Mouse (Mus musculus): ENCODE data around the gene Itpr2. TPM values are rescaled to one million over a fixed set of nuclear protein-coding genes. Genes with fewer than 3 reads are reported as not detected.
A peak's percentile ranks its signal among the peaks of the same experiment; 100 is the strongest.

The Itpr2 gene
- total RNA-seq, 2 experiments from 2014 or later, result 18.6 to 19.8 TPM

- DNase-seq (ENCODE audit: low spot score in 2 of 2), result no peak
These were observed 7.9 kb upstream of the Itpr2 start for GRCm38 (mm10) chr6:146509891-146510290.

GRCm38 (mm10) chr6:146504459-146504858 is 2.4 kb upstream of the Itpr2 start:
- no peak for DNase-seq (ENCODE audit: low spot score in 2 of 2)

- DNase-seq (ENCODE audit: low spot score in 2 of 2), result no peak
These were observed 833 bp upstream of the Itpr2 start for GRCm38 (mm10) chr6:146502856-146503255.

GRCm38 (mm10) chr6:146501316-146501865 is 632 bp downstream of the Itpr2 start:
- DNase-seq (ENCODE audit: low spot score in 2 of 2), result peak in 1 of 2 experiments; percentile 28

- no peak for DNase-seq (ENCODE audit: low spot score in 2 of 2)
These were observed 1.3 kb downstream of the Itpr2 start for GRCm38 (mm10) chr6:146500771-146501170.

- DNase-seq (ENCODE audit: low spot score in 2 of 2), result no peak
These were observed 1.8 kb downstream of the Itpr2 start for GRCm38 (mm10) chr6:146500206-146500605.

GRCm38 (mm10) chr6:146499566-146499965 is 2.5 kb downstream of the Itpr2 start:
- no peak for DNase-seq (ENCODE audit: low spot score in 2 of 2)

- no peak for DNase-seq (ENCODE audit: low spot score in 2 of 2)
These were observed 3.6 kb downstream of the Itpr2 start for GRCm38 (mm10) chr6:146498416-146498815.

GRCm38 (mm10) chr6:146497866-146498265 is 4.2 kb downstream of the Itpr2 start:
- no peak for DNase-seq (ENCODE audit: low spot score in 2 of 2)

- no peak for DNase-seq (ENCODE audit: low spot score in 2 of 2)
These were observed 4.6 kb downstream of the Itpr2 start for GRCm38 (mm10) chr6:146497435-146497834.

- DNase-seq (ENCODE audit: low spot score in 2 of 2), result no peak
These were observed 10.3 kb downstream of the Itpr2 start for GRCm38 (mm10) chr6:146491680-146492079.

GRCm38 (mm10) chr6:146490416-146490960 is 11.5 kb downstream of the Itpr2 start:
- DNase-seq (ENCODE audit: low spot score in 2 of 2), result no peak

- DNase-seq (ENCODE audit: low spot score in 2 of 2), result peak in 1 of 2 experiments; percentile 21
These were observed 12.2 kb downstream of the Itpr2 start for GRCm38 (mm10) chr6:146489841-146490240.

- no peak for DNase-seq (ENCODE audit: low spot score in 2 of 2)
These were observed 13.3 kb downstream of the Itpr2 start for GRCm38 (mm10) chr6:146488749-146489148.

GRCm38 (mm10) chr6:146487079-146487478 is 14.9 kb downstream of the Itpr2 start:
- peak in 1 of 2 experiments; percentile 52 for DNase-seq (ENCODE audit: low spot score in 2 of 2)

GRCm38 (mm10) chr6:146486073-146486472 is 15.9 kb downstream of the Itpr2 start:
- no peak for DNase-seq (ENCODE audit: low spot score in 2 of 2)

- no peak for DNase-seq (ENCODE audit: low spot score in 2 of 2)
These were observed 20.6 kb downstream of the Itpr2 start for GRCm38 (mm10) chr6:146481441-146481840.

- DNase-seq (ENCODE audit: low spot score in 2 of 2), result no peak
These were observed 21.1 kb downstream of the Itpr2 start for GRCm38 (mm10) chr6:146480925-146481324.

- DNase-seq (ENCODE audit: low spot score in 2 of 2), result no peak
These were observed 22.9 kb downstream of the Itpr2 start for GRCm38 (mm10) chr6:146478888-146479683.

- no peak for DNase-seq (ENCODE audit: low spot score in 2 of 2)
These were observed 25.2 kb downstream of the Itpr2 start for GRCm38 (mm10) chr6:146476865-146477264.

GRCm38 (mm10) chr6:146474166-146474565 is 27.9 kb downstream of the Itpr2 start:
- DNase-seq (ENCODE audit: low spot score in 2 of 2), result no peak

GRCm38 (mm10) chr6:146473216-146473955 is 28.6 kb downstream of the Itpr2 start:
- no peak for DNase-seq (ENCODE audit: low spot score in 2 of 2)

Data from layer of hippocampus, adult 18-20 months (tissue).